Mouse (Mus musculus) monocyte, adult 2 months (primary cell): ENCODE results near the gene Esyt1.

Experiments
- DNase-seq, 2 experiments: peaks; one replicate each; pipeline ENCODE4 v3.0.0; 2022; ENCODE audit warnings: low spot score in 2 of 2, low read depth in 1 of 2

Gene Esyt1

DNA sequence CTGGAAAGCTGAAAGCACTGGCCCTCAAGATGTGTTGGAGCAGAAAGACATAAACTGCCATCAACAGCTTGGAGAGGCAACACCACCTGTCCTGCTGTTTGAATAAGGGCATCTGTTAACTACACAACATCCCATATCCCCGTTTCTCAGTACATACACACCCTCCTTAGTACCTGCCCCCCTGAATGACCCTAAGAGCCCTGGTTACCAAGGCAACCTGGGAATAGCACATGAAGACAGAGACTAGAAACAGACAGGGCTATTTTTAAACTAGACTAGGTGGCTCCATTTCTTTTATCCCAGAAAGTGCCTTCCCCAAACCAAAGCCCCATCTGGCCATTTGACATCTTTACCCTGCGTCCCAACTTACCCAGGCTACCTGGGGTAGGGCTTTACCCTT is 17.4 kb upstream of the Esyt1 start:
- no peak for DNase-seq

DNA sequence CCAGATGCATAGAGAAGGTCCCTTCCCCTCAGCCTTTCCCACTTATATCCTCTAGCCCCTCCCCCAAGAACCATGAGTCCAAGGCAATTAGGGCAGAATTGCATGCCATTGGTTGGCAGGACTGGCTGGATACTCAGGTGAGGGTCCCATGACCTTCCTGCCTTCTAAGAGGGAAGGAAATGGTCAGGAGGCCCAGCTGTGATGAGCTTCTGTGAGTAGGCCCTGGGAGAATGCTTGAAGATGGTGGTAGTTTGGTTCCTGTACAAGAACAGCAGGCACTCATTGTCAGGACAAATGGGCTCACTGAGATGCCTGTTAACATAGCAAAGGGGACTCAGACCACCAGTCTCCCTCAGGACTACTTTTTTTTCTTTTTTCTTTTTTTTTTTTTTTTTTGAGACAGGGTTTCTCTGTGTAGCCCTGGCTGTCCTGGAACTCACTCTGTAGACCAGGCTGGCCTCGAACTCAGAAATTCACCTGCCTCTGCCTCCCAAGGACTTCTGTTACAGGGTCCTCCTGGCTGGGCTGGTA is 12.7 kb upstream of the Esyt1 start:
- no peak for DNase-seq

DNA sequence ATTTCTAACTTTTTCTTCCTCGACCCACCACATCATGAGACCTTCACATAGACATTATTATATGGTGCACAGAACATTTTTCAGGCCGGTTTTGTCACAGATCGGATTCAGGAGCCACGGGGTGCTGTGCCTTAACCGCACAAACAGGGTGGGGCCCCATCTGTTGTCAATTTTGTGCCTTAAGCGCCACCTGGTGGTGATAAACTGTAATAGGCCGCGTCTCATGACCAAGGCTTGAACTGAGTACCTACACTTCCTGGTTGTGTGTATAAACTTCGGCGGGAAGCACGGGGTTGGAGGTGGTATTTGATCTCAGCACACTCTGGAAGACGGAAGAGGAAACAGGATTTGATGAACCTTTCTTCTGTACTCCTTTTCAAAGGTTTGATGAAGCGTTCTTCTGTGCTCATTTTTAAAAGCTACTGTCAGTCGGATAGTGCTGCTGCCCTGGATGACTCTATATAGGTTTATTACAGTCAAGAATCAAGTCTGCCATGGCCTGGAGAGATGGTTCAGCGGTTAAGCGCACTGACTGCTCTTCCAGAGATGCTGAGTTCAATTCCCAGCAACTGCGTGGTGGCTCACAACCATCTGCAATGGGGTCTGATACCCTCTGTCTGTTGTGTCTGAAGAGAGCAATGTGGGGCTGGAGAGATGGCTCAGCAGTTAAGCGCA is 10.7 kb upstream of the Esyt1 start:
- DNase-seq, result peak; percentile 88

GRCm38 (mm10) chr10:128535624-128536265 is 10.1 kb upstream of the Esyt1 start:
- no peak for DNase-seq

DNA sequence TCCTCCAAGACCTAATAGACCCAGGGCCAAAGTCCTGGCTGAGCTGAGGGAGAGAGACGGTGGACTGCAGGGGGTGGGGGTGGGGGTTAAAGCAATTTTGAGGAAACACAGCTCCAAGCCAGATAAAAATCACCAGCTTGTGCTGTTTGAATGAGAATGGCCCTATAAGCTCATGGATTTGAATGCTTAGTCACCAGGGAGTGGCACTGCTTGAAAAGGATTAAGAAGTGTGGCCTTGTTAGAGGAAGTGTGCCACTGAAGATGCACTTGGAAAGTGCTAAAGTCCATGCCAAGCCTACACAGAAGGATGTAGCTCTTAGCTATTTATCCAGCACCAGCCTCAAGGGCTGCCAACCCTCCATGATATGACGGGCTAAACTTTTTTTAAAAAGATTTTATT is 9.5 kb upstream of the Esyt1 start:
- DNase-seq, result no peak

- no peak for DNase-seq
These were observed 990 bp upstream of the Esyt1 start for GRCm38 (mm10) chr10:128526366-128527356.

DNA sequence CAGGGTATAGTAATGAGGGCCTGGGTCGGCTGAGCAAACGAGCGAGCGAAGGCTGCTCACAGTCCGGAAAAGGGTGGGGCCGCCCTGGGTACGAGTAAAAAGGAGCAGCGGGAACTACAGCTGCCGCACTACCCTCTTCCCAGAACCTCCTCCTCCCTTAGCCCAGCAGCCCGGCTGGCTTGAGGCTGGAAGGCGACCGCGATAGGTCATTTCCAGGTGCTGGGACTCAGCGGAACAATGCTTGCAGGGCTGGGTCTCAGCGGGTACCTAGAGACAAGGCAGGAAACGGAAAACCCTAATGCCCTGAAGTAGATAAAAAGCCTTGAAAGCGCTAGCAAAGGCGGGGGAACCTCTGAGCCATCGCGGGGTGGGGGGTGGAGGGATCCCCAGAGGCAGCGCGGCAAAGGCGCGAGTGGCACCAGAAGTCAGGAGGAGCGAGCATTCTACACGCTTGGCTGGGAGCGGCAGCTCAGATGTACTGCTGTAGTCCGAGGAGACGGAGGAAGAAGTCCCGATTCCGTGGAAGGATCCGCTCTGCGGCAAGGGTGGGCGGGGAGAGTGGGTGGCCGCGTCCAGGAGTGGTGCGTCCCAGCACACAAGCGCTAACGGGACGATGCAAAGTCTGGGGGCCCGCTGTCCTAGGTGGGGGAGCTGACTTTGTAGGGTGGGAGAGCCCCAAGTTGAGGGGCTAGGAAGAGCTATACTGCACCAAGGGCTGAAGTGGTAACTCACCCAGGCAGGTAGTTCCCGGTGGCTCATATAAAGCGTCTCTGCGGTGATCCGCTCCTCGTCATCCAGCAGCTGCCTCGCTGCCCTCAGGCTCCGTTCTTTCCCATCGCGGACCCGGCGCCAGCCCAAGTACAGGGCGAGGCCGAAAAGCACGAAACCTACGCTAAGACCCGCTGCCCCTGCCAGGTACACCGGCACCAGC is 674 bp downstream of the Esyt1 start:
- DNase-seq, result no peak

GRCm38 (mm10) chr10:128524111-128524731 is 1.4 kb downstream of the Esyt1 start:
- DNase-seq, result no peak

GRCm38 (mm10) chr10:128522351-128522750 is 3.3 kb downstream of the Esyt1 start:
- no peak for DNase-seq

GRCm38 (mm10) chr10:128520591-128520990 is 5.1 kb downstream of the Esyt1 start:
- no peak for DNase-seq

GRCm38 (mm10) chr10:128518833-128519232 is 6.8 kb downstream of the Esyt1 start:
- DNase-seq, result peak in 1 of 2 experiments; percentile 29

- no peak for DNase-seq
These were observed 9.0 kb downstream of the Esyt1 start for GRCm38 (mm10) chr10:128516677-128517076.

DNA sequence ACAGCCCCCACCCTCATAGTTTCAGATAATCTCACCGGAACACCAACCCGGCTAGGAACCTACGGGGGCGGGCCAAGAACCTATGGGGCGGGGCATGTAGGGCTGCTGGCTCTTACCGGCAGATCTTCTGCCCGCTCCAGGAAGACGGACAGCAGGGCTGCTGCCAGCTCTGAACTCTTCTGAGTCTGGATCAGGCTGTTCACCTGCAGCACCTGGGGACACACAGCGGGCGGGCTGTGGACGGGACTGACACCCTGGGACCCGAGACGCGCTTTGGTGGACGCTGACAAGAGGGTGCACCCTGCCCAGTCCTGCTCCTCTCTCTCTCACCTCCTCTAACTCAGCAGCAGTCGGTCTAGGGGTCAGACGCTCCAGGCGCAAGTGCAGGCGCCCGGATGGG is 9.6 kb downstream of the Esyt1 start:
- DNase-seq, result no peak

DNA sequence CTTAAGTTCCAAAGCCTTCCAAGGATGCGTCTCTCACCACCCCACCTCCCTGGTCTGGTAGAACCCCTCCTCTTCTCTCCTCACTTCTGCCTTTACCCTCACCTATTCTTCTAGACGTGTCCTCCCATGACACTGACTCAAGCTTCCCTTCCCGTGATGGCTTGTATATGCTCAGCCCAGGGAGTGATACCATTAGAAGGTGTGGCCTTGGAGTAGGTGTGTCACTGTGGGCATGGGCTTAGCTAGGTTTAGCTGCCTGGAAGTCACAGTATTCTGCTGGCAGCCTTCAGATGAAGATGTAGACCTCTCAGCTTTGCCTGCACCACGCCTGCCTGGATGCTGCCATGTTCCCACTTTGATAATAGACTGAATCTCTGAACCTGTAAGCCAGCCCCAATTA is 10.6 kb downstream of the Esyt1 start:
- no peak for DNase-seq

DNA sequence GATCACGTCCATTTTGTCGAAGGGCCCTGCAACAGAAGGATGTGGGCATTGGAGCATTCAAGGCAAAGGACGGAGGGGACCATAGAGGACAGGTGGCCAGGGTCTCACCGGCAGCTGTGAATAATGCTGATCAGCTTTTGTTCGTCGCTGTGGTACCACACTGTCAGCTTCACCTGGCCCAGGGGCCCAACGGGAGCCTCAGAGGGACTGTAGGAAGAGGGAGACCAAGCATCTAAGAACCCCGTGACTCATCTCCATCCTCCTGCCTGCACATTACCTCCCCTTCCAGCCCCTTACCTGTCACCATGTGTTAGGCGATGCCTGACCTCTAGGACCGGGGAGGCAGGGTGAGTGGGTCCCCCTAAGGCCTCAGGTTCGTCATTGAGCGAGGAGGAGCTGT is 13.9 kb downstream of the Esyt1 start:
- DNase-seq, result no peak

DNA sequence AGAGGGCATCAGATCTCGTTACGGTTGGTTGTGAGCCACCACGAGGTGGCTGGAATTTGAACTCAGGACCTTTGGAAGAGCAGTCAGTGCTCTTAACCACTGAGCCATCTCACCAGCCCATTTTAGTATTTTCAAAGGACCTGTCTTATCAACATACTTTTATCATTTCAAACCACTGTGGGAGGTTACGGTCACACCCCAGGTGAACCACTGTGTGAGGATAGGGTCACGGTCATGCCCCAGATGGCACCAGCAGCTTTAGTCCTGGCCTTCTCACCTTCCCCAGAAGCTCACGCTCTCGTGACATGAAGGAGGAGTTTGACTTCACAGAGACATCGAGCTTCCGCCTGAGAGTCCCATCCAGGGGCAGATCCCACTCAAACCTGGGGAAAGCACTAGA is 14.5 kb downstream of the Esyt1 start:
- no peak for DNase-seq

GRCm38 (mm10) chr10:128510301-128510700 is 15.4 kb downstream of the Esyt1 start:
- DNase-seq, result no peak

DNA sequence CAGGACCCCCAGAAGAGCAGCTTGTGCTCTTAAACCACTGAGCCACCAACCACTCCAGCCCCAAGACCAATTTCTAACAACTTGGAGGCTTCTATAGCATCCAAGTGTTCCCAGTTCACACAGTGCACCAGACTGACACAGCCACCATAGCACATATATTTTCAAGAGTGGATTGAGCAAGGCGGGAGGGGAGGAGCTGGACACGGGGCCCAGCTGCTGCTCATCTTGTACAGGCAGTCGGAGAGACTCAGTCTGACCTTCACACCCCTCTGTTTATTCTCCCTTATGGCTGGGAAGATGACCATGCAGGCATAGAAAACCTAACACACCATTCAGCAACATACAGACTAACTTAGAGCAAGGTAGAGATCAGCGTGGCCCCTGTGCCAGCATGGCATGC is 15.8 kb downstream of the Esyt1 start:
- DNase-seq, result no peak

- DNase-seq, result no peak
These were observed 16.5 kb downstream of the Esyt1 start for GRCm38 (mm10) chr10:128509203-128509602.

DNA sequence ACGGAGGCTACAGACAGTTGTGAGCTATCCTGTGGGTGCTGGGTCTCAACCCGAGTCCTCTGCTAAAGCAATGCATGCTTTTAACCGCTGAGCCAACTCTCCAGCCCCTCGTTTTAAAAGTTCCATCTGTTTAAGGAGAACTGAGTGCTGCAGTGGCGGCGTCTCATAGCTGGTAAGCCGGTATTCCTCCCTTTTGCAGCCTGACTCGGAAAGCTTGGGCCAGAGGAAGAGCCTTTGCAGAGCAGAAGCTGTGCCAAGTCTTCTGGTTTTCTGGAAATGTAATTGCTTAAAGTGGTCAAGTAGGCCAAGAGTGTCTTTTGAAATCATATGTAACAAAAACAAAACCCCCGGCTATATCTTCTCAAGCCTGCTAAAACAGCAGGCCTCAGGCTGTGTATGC is 17.4 kb downstream of the Esyt1 start:
- no peak for DNase-seq
